Mouse (Mus musculus) liver, embryonic 16.5 days (tissue): ENCODE measurements around the gene Nrxn3. TPM values are rescaled to one million over a fixed set of nuclear protein-coding genes. Genes with fewer than 3 reads are reported as not detected.

Experiments used
- ATAC-seq: fragments of 200-750 bp; cut with Nextera tagmentation; 2 replicates; pipeline ENCODE4 v1.8.0; 2017; ENCODE audit warnings: low read depth, mild to moderate bottlenecking, moderate number of reproducible peaks, moderate library complexity
- H3K27ac ChIP-seq: fragments of 300-500 bp; sonication (generic); 2 replicates; pipeline ENCODE4 v1.5.1; 2014; ENCODE audit warnings: mild to moderate bottlenecking, low read length
- H3K27me3 ChIP-seq: fragments of 300-500 bp; sonication (generic); 2 replicates; pipeline ENCODE4 v1.6.1; 2014; ENCODE audit warnings: low read depth, low read length, mixed read lengths; ENCODE audit not compliant: control insufficient read depth, insufficient read depth
- H3K36me3 ChIP-seq: fragments of 300-500 bp; sonication (generic); 2 replicates; pipeline ENCODE4 v1.6.1; 2014; ENCODE audit warnings: mild to moderate bottlenecking; ENCODE audit not compliant: control insufficient read depth, insufficient read depth
- H3K4me1 ChIP-seq: fragments of 300-500 bp; sonication (generic); 2 replicates; pipeline ENCODE4 v1.6.1; 2014; ENCODE audit warnings: low read depth, low read length, mixed read lengths; ENCODE audit not compliant: control insufficient read depth
- H3K4me2 ChIP-seq: fragments of 300-500 bp; sonication (generic); 2 replicates; pipeline ENCODE4 v1.6.1; 2014; ENCODE audit warnings: low read depth, low read length, mixed read lengths
- H3K4me3 ChIP-seq: fragments of 300-500 bp; sonication (generic); 2 replicates; pipeline ENCODE4 v1.5.1; 2014; ENCODE audit warnings: low read depth, mild to moderate bottlenecking, low read length
- H3K9ac ChIP-seq: fragments of 300-500 bp; sonication (generic); 2 replicates; pipeline ENCODE4 v1.6.1; 2014; ENCODE audit warnings: low read depth, low read length
- H3K9me3 ChIP-seq: fragments of 300-500 bp; sonication (generic); replicated peaks from 2 replicates; pipeline ENCODE4 v1.6.1; 2016; ENCODE audit warnings: low read length; ENCODE audit not compliant: control insufficient read depth
- WGBS: fragments of 180-500 bp; shearing (Covaris S2); extraction: QIAGEN DNeasy Blood & Tissue Kit; methylation state at CpG from one replicate; pipeline ENCODE4 v1.1.7; 2014; ENCODE audit not compliant: insufficient replicate concordance; 5-methylcytosine and 5-hydroxymethylcytosine counted together
- polyA plus RNA-seq: library from polyadenylated mRNA; unstranded; fragments of >200 nt; fragmentation: Nextera tagmentation; extraction: Ambion mirVana; gene quantifications from 2 replicates; pipeline ENCODE4 v1.2.1, GENCODE M21; 2015

The Nrxn3 gene
- polyA plus RNA-seq, 1 experiment from 2014 or later: 0.25 TPM

DNA sequence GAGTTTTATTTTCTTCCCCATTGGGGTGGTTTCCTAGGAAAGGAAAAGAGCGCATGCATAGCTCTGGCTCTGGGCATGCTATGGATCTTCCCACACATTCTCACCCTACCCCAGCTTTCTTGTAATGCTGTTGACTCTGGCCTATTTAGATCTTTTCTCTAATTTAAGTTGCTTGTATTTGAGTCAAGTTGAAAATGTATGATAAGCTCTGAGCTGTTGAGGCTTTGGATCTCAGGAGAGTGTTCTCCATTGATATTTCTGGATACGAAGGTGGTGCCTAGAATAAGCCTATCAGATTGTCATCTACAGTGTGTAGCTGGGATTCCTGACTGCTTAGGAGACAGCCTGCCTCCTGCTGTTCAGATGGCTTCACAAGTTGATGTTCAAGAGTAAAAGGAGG, 930.5 kb downstream of the Nrxn3 start:
- no peaks in the 10 kb centered on the region for H3K4me1 ChIP-seq
- no peaks in the 10 kb centered on the region for H3K36me3 ChIP-seq
- H3K9ac ChIP-seq: no peak overlapping the region
- H3K9me3 ChIP-seq: no peaks in the 10 kb centered on the region
- no peak overlapping the region for H3K4me3 ChIP-seq
- 67% methylated on average over 2 of the region's 2 CpGs for WGBS
- no peak for ATAC-seq
- H3K4me2 ChIP-seq: no peak overlapping the region
- no peak overlapping the region for H3K27ac ChIP-seq
- no peaks in the 10 kb centered on the region for H3K27me3 ChIP-seq

DNA sequence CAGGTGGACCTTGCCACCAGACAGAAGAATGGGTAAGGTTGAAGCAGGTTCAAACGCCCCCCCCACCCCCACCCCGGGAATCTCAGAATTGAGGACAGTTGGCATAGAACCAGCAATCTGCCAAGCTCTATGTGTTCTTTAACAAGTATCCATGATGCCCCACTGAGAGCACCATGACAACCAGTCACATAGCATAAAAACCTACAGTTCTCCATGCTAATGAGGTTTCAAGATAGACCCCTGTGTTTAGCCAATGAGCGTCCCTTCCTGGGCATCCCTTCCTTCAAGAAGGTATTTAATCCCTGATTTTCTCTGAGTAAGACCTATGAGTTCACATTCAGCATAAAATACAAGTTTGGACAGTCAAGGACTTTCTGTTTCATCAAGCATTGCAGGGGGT, 938.5 kb downstream of the Nrxn3 start:
- H3K4me3 ChIP-seq: no peak overlapping the region
- no peaks in the 10 kb centered on the region for H3K4me1 ChIP-seq
- 60% methylated on average over 3 of the region's 3 CpGs for WGBS
- H3K27me3 ChIP-seq: no peaks in the 10 kb centered on the region
- no peak overlapping the region for H3K9ac ChIP-seq
- no peak overlapping the region for H3K4me2 ChIP-seq
- H3K9me3 ChIP-seq: no peaks in the 10 kb centered on the region
- H3K36me3 ChIP-seq: no peaks in the 10 kb centered on the region
- H3K27ac ChIP-seq: no peak overlapping the region
- no peak for ATAC-seq

DNA sequence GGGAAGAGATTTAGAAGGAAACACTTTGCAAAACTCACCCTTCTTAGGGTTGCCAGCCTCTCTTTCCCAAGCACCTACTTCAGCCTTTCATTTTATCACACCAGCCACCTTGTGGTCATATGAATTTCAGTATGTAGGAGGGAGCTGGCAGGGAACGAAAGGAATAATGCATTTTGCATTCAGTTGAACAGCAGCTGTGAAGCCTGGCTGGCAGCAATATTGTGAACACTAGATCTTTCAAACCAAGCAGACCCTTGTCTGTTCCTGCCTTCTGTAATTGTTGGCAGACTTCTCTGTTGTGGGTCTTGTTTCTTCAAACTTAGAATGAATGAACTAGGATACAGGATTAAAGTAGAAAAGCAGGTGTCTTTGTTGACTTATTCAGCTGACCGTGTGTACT, 946.2 kb downstream of the Nrxn3 start:
- Histone ChIP-seq H3K27ac (no peak overlapping the region), H3K4me3 (no peak overlapping the region), H3K4me1 (no peaks in the 10 kb centered on the region), H3K27me3 (no peaks in the 10 kb centered on the region), H3K36me3 (no peaks in the 10 kb centered on the region), H3K4me2 (no peak overlapping the region), H3K9me3 (no peaks in the 10 kb centered on the region), H3K9ac (no peak overlapping the region)
- no peak for ATAC-seq
- 54% methylated on average over 2 of the region's 2 CpGs for WGBS

DNA sequence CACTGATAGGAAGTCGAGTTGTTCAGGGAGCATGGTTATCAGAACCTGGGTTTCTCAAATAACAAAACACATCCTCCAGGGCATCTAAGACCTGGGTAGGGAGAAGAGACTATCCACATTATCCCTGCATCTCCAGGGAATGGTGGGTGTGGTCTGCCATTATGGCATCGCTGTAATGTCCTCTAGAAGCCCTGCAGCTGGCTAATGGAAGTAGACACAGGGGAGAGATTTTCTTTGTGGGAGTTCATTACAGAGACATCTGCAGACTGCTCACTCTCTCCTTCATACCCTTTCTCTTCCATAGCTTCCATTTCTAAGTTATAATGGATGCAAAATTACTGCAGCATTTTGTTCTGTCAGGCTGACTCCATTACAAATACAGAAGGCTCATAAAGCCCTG, 950.1 kb downstream of the Nrxn3 start:
- no peak for ATAC-seq
- 49% methylated on average over 2 of the region's 2 CpGs for WGBS
- no peak overlapping the region for H3K27ac ChIP-seq
- no peak overlapping the region for H3K4me3 ChIP-seq
- no peaks in the 10 kb centered on the region for H3K9me3 ChIP-seq
- H3K27me3 ChIP-seq: no peaks in the 10 kb centered on the region
- no peaks in the 10 kb centered on the region for H3K36me3 ChIP-seq
- H3K4me1 ChIP-seq: no peaks in the 10 kb centered on the region
- H3K4me2 ChIP-seq: no peak overlapping the region
- no peak overlapping the region for H3K9ac ChIP-seq

DNA sequence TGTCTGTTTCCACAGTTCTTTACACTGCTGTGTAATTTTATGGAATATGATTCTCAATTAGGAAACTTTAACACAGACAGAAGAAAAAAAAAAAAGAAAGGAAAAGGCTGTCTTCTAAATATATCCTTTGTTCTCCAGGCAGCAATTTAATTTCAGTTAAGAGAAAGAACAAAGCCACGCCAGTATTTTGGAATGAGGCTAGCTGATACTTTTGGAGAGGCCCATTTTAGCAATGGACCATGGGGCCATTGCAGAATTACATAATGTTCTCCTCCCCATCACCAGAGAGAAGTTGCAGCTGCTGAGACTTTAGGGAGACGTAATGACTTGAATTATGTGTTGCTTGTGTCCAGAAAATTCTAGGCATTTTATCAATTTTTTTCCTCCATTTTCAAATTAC, 963.0 kb downstream of the Nrxn3 start:
- no peak overlapping the region for H3K9ac ChIP-seq
- no peaks in the 10 kb centered on the region for H3K9me3 ChIP-seq
- no peak overlapping the region for H3K27ac ChIP-seq
- no peaks in the 10 kb centered on the region for H3K4me1 ChIP-seq
- H3K36me3 ChIP-seq: no peaks in the 10 kb centered on the region
- no peak for ATAC-seq
- 56% methylated on average over 2 of the region's 2 CpGs for WGBS
- no peaks in the 10 kb centered on the region for H3K27me3 ChIP-seq
- no peak overlapping the region for H3K4me3 ChIP-seq
- H3K4me2 ChIP-seq: no peak overlapping the region

DNA sequence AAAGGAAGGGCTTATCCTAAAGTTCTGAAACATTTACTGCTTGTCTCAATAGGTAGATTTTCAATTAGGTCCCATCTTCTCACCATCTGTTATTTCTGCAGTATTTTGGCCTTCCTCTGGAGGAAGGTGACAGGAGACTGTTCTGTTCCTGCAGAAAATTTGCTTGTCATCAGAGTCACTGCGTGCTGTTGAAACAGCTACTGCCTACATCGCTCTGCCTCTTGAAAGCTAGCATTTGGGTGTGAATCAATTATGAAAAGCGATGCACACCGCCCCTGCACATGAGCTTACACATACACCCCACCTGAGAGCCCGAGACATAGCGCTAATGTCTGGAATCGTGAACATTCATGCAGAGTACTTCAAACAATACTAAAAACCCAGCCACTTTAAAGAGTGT, 966.4 kb downstream of the Nrxn3 start:
- 63% methylated on average over 7 of the region's 7 CpGs for WGBS
- no peaks in the 10 kb centered on the region for H3K36me3 ChIP-seq
- H3K27ac ChIP-seq: no peak overlapping the region
- H3K4me1 ChIP-seq: no peaks in the 10 kb centered on the region
- no peak overlapping the region for H3K4me3 ChIP-seq
- no peaks in the 10 kb centered on the region for H3K9me3 ChIP-seq
- no peak overlapping the region for H3K4me2 ChIP-seq
- no peaks in the 10 kb centered on the region for H3K27me3 ChIP-seq
- ATAC-seq: no peak
- no peak overlapping the region for H3K9ac ChIP-seq

DNA sequence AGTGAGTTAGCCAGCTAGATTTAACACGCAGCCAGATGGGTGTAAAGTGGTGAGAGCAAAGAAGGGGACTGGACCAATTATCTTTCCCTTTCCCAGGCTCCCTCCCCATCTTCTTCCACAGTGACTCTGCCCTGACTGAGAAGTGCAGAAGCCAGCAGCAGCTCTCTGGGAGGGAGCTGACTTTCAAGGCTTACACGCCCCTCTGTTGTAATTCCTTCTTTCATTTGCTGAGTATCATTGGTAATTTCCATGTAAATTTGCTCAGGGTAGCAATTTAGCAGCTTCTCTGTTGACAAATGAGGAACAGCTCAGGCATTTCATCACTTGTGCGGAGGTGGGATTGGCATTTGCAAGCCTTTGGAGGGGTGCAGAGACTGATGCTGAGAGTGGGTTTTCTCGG, 976.8 kb downstream of the Nrxn3 start:
- H3K4me1 ChIP-seq: no peaks in the 10 kb centered on the region
- H3K27ac ChIP-seq: no peak overlapping the region
- no peaks in the 10 kb centered on the region for H3K9me3 ChIP-seq
- H3K4me3 ChIP-seq: no peak overlapping the region
- H3K36me3 ChIP-seq: no peaks in the 10 kb centered on the region
- no peak overlapping the region for H3K9ac ChIP-seq
- no peaks in the 10 kb centered on the region for H3K27me3 ChIP-seq
- no peak for ATAC-seq
- H3K4me2 ChIP-seq: no peak overlapping the region
- 16% methylated on average over 4 of the region's 4 CpGs for WGBS

DNA sequence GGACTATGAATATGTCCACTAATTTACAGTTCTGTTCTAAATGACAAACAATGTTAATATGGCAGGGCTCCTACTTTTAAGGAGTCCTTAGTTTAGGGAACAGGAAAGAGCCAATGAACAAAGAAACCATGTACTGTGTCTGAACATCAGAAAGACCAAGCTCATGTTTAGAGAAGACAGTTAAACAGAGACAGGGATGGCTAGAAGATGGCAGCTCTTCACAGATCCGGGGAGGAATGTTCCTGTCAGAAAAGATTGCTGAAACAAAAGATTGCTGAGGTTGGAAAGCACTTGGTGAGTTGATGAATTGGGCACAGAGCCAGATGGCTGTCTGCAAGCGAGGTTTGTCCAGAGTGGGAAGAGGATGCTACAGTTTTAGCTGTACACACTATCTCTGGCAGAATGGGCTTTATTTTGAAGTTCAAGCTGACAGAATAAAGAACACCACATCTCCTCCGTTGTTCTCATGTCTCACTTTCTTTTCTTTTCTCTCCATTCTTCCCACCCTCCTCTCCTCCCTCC, 978.3 kb downstream of the Nrxn3 start:
- no peak overlapping the region for H3K27ac ChIP-seq
- H3K36me3 ChIP-seq: no peaks in the 10 kb centered on the region
- no peak for ATAC-seq
- H3K9me3 ChIP-seq: no peaks in the 10 kb centered on the region
- H3K27me3 ChIP-seq: no peaks in the 10 kb centered on the region
- no peak overlapping the region for H3K4me2 ChIP-seq
- H3K4me3 ChIP-seq: no peak overlapping the region
- H3K9ac ChIP-seq: no peak overlapping the region
- no peaks in the 10 kb centered on the region for H3K4me1 ChIP-seq
- 47% methylated on average over 3 of the region's 3 CpGs for WGBS

DNA sequence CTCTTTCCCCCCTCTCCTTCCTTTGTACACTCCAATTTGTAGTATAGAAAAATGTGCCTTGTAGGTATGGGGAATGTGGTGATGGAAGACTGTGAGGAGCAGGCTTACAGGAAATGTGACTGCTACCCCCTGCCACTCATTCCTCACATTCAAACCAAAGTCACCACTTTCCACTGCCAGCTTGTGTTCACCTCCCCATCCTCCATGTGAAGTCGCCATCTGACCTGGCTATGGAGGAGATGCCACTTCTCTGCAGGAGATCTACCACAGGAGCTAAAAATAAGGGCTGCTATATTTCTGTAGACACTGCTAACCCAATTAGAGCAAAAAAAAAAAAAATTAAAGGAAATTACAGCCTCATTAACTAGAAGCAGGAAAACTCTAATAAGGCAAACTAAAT, 980.3 kb downstream of the Nrxn3 start:
- no peak for ATAC-seq
- 50% methylated on average over 1 of the region's 1 CpGs for WGBS
- Histone ChIP-seq H3K4me1 (no peaks in the 10 kb centered on the region), H3K9ac (no peak overlapping the region), H3K9me3 (no peaks in the 10 kb centered on the region), H3K27me3 (no peaks in the 10 kb centered on the region), H3K4me2 (no peak overlapping the region), H3K27ac (no peak overlapping the region), H3K36me3 (no peaks in the 10 kb centered on the region), H3K4me3 (no peak overlapping the region)

DNA sequence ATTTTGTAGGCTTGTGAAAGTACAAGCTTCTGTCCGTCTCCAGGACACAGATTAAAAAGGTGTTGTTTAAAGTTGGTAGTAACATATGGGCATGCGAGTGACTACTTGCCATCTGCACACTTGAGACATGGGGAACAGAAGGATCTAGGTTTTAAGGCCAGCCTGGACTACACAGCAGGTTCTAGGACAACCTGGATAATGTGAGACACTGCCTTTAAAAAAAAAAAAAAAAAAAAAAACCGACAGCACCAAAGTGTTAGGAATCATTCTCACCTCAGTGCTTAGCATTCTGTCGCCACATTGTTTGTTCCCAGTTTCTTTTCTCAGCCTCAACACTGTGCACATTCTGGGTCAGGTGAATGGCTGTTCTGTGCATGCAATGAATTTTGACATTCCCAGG, 985.2 kb downstream of the Nrxn3 start:
- no peak overlapping the region for H3K27ac ChIP-seq
- H3K4me3 ChIP-seq: no peak overlapping the region
- no peaks in the 10 kb centered on the region for H3K27me3 ChIP-seq
- H3K4me2 ChIP-seq: no peak overlapping the region
- 58% methylated on average over 4 of the region's 4 CpGs for WGBS
- H3K9me3 ChIP-seq: no peaks in the 10 kb centered on the region
- ATAC-seq: no peak
- no peaks in the 10 kb centered on the region for H3K36me3 ChIP-seq
- no peaks in the 10 kb centered on the region for H3K4me1 ChIP-seq
- no peak overlapping the region for H3K9ac ChIP-seq
